Mouse (Mus musculus) C2C12 (cell line): ENCODE measurements around the gene Ppp1r9b.

Experiments used
- CEBPB ChIP-seq: IDR thresholded peaks from one replicate; pipeline ENCODE4 v1.6.1; 2011; ENCODE audit warnings: low read depth, mild to moderate bottlenecking, control low read depth, moderate library complexity
- CTCF ChIP-seq: IDR thresholded peaks from one replicate; pipeline ENCODE4 v1.5.1; 2011; ENCODE audit not compliant: control insufficient read depth, insufficient read depth, insufficient read length
- FOSL1 ChIP-seq: IDR thresholded peaks from one replicate; pipeline ENCODE4 v1.8.0; 2011; ENCODE audit warnings: mild to moderate bottlenecking, low read length; ENCODE audit not compliant: poor library complexity, insufficient read depth, severe bottlenecking
- MAX ChIP-seq: IDR thresholded peaks from one replicate; pipeline ENCODE4 v1.6.1; 2011; ENCODE audit warnings: mild to moderate bottlenecking, control low read depth
- MYOD1 ChIP-seq: IDR thresholded peaks from one replicate; pipeline ENCODE4 v1.6.1; 2011; ENCODE audit warnings: low read depth; ENCODE audit not compliant: control insufficient read depth, insufficient read length
- MYOG ChIP-seq: IDR thresholded peaks from one replicate; pipeline ENCODE4 v1.6.1; 2011; ENCODE audit not compliant: control insufficient read depth, insufficient read length; ENCODE audit errors: extremely low read depth
- USF1 ChIP-seq: IDR thresholded peaks from one replicate; pipeline ENCODE4 v1.6.1; 2011; ENCODE audit warnings: low read depth, mild to moderate bottlenecking, control low read depth, moderate library complexity

DNA sequence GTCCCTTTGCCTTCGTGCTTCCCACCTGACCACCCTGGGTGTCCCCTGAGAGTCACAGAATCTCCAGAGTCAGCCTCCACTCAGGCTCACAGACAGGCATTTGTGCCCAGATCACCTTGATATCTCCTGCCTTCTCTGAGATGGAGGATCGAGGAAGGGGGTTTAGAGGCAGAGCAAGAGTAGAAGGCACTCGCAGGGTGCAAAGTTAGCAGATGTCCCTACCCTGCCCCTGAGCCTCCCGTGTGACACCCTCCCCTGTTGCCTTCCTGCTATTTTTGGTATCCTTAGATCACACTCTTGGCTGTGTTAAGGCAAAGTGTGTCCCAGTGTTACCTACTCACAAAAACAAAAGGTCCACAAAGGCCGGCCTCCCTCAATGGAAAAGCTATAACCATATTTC, 14.6 kb upstream of the Ppp1r9b start, which contains the start of gene Sgca:
- no peak for TF ChIP-seq MYOG
- no peak for TF ChIP-seq CTCF
- TF ChIP-seq MAX = no peak
- TF ChIP-seq USF1 = no peak
- no peak for TF ChIP-seq FOSL1
- no peak for TF ChIP-seq CEBPB
- TF ChIP-seq MYOD1 = no peak
